Mouse (Mus musculus) right cerebral cortex, postnatal 4 days (tissue): ENCODE measurements at regions not wholly inside any gene's neighbourhood (a gene's known extent, or its start where the extent isn't known, plus 50 kb on each side); places are given as distances from the start of the nearest gene placed in this dataset.

ENCODE experiments used
- DNase-seq: peaks from one replicate; pipeline ENCODE4 v3.0.0-alpha.2; 2022

DNA sequence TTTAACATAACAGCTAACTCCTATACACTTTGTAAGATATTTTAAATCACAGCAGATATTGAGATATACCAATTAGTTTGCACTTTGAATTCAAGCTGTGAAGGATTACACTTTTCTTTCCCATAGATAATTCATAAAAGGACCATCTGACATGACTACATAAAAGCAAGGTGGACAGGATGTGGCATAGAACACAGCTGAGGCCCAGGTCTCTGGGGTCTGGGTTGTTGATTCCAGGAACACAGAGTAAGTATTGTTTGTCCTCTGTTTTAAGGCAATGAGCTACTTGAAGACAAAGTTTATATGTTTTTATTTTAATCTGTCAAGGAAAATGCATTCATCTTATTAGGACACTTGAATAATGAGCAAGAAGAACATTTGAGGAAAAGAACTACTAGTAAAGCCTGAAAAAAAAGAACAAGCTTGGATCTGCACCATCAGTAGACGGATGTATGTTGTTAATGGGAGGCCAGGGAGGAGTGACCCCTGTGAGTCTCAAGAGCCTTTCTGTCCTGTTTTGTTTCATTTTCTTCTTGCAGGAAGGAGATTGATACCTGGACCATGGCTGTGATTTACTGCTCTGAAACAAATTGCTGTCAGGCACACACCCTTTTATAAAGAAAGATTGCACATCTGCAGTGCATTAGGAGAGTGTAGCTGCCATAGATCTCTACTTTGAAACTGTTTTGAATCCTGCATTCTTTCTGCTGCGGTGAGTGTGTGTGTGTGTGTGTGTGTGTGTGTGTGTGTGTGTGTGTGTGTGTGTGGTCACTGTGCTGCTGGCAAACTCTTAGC lies 76.4 kb upstream of the Pex5l start:
- DNase-seq = no peak

DNA sequence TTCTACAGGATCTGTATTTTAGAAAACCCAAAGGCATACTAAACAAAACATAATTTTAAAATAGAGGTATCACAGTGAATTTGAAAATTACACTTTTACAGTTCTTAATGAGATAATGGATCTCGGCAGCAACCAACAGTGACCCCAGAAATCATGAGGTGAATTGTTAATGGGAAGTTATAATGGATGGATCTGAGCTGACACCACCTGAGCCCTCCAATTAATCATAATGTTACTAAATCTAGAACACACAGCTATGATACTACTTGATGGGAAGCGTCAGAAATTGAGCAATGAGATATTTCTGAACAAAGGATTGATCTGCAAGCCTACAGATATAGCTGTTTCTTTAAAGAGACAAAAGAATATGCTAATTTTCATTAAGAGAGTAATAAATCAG lies 75.2 kb upstream of the Pex5l start:
- no peak for DNase-seq

DNA sequence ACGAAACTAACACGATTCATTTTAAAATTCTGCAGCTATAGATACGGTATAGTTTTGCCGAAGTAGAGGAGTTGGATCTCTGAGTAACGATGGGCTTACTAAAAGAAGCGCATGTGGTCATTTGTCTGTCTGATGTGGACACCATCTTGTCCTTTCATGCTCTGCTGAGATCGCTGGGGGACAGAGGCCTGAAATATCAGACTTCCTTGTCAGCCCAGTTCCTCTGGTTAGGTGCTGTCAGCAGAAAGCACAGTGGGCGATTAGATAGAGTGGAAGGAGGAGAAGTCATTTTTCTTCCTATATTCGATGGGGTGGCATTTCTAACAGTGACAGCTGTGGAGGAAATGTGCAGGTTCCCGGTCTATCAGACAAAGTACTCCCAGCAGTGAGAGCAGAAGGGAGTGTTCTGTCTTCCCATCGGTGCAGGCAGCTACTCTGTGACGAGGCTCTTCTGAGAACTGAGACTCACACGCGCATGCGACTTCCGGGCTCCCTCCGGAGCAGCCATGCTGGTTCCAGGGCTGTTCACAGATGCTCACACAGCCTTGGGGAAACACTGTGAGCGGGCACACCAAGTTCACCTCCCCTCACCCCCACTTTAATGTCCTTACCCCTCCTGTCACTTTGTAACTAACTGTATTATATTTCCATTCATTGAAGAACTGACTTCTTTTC lies 74.5 kb upstream of the Pex5l start:
- DNase-seq = peak; percentile 2

DNA sequence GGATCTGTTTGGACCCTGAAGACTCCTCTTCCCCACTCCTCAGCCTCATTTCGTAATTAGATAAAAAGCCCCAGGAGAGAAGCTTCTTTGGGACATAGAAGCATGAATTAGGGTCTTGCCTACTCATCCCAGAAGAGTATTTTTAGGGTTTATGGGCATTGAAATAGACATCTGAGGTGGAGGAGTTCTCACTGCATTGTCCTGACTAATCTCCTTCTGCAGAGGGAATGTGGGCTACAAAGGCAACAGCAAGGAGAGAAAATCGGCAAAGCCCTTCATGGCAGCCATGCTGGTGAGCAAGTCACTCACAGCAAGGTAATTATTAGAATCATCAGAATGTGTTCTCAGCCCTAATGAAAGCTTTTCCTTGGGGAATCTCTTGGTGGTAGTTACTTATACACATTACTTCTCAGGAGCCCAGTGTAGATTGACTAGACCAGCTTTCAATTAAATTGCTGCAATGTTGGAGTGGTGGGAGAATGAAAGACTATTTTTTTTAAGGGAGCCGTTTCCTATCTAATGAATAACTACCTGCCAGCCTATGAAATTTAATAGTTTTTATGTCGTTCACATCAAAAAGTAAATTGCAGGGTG lies 68.3 kb upstream of the Pex5l start:
- DNase-seq = no peak
